Mouse (Mus musculus): Measurements from ENCODE around the gene Ankrd36.

DNA sequence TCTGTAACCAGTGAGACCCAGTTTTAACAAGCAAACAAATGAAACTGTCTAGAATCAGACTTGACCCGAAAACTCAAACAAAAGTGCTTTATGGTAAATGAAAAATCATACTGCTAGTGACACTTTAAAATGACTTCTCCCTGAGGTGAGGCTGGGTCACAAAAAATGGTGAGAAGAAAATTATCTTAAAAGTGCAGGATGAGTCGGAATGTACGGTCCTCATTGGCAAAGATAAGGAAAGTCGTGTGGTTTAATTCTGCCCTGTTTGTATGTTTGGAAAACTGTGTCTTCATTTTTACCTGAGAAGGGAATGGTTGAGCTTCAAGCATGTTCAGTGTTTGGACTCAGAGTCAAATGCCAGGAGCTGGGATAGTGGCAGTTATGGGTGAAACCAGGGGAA is 2.4 kb downstream of the Ankrd36 start:
- no peak for TF ChIP-seq CTCF (conservative IDR thresholded peaks at IDR 0.05; ENCODE audit: low read length)
- no peak for TF ChIP-seq POU5F1 (IDR thresholded peaks at IDR 0.05; ENCODE audit: borderline replicate concordance, low read length)

Data from E14TG2a.4 (cell line).